Mouse (Mus musculus) c-Kit-positive CD71-negative TER-119-negative erythroid progenitor cells, embryonic 14.5 days (primary cell): ENCODE results near the gene Zswim3.
A peak's percentile ranks its signal among the peaks of the same experiment; 100 is the strongest.

Experiments used
- DNase-seq: peaks from one replicate; pipeline ENCODE4 v3.0.0-alpha.2; 2013; ENCODE audit warnings: low read depth

Gene Zswim3

DNA sequence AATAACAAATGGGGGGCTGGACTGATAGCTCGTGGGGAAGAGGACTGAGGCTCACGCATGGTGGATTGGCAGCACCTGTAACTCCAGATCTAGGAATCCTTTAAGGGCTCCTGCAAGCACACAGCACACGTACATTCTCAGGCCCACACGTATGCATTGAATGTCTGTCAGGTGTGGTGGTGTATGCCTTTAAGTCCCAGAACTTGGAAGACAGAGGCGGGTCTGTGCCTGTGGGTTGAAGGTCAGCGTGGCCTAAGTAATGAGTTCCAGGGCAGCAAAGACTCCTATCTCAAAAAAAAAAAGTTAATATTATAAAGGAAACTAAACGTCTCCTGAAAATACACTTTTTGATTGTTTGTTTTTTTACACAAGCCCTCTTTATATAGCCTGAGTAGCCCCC is 1.7 kb downstream of the Zswim3 start:
- no peak for DNase-seq

DNA sequence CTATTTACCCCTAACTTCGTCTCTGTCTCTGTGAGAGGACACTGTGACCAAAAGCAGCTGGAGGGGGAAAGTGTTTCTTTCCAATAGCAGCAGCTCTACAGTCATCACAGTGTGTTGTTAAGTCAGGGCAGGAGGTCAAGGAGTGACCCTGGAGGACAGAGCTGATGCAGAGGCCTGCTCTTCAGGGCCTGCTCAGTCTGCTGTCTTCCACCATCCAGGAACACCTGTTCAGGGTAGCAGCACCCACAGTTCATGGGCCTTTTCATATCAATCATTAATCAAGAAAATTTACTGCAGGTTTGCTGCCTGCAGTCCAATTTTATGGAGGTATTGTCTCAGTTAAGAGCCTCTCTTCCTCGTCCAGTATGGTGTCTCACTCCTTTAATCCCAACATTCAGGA is 8.7 kb downstream of the Zswim3 start:
- DNase-seq: no peak

DNA sequence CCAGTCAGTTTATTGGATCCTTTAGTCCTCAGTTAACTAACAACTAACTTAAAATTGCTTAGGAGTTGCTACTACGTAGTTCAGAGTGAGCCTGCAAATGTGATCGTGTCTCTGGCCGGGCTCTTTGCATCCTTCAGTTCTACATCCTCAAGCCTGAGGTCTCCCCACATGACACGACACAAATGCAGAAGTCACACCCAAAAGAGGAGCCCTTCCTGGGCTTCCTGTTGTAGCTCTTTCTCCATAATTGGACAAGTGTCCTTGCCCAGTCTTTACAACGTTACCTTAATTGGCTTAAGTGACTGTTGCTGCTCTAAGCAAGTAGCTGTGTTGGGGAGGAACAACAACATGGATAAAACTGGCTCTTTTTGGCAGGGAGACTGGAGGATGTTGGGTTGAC is 10.4 kb downstream of the Zswim3 start:
- DNase-seq: no peak

DNA sequence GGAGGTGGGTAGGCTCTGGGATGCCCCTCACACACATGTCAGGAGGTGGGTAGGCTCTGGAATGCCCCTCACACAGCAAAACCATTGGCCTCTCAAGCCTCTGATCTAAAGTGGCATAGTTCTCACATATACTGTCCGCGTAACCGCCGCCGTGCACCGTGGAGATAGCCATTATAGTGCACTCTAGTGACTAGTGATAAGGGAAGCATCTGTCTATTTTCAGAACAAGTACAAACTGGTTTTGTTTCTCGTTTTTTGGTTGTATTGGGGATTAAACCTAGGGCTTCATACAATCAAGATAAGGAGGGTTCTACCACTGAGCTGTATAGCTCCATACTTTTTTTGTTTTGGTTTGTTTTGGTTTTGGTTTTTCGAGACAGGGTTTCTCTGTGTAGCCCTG is 10.9 kb downstream of the Zswim3 start:
- DNase-seq: no peak

DNA sequence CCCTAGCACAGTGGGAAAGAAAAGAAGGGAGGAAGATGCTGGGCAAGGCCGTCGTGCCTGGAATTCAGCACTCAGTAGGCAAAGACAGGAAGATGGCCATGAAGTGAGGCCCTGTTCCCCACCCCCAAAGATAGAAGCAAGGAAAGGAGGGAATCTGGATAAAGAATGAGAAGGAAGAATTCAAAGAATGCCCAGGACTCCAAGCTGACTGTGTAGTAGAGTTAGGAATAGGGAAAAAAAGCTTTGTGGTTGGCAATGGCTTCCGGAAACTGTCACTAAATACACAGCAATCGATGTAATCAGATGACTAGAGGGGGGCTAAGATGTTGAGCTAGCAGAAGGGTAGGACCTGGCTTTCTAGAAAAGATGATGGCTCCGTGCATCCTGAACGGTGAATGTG is 12.3 kb downstream of the Zswim3 start:
- no peak for DNase-seq

DNA sequence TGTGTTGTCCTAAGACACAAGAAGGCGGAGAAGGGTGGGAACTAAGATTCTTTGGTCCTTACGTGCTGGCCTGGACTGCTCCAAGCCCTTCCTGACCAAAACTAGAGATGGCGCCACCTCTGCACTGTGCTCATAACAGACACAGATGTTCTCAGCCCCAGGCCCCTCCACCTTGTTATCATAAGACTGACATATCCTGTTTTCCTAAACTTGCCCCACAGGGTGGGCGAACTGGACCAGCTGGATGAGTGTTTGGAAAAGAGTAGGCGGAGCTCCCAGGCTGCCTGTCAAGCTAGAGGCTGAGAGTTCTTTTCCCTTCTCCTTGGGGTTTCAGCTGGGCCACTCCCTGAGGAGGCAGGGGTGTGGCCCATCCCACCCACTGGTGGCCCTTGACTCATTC is 12.8 kb downstream of the Zswim3 start:
- no peak for DNase-seq

DNA sequence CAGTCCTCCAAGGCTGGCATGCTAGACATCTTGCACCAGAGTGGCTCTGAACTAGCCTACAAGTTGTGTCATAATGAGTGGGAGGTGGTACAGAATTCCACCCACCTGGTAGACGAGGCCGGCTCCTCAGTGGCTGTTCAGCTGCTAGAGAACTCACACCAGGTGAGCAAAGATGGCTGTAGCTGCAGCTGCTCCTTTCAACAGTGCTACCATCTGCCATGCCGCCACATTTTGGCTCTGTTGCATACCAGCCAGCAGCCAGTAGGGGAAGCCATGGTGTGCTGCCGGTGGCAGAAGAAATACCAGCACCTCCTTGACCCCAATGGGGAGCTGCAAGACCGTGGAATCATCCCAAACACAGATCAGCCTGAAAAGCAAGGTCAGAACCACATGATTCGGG is 16.2 kb downstream of the Zswim3 start:
- no peak for DNase-seq

DNA sequence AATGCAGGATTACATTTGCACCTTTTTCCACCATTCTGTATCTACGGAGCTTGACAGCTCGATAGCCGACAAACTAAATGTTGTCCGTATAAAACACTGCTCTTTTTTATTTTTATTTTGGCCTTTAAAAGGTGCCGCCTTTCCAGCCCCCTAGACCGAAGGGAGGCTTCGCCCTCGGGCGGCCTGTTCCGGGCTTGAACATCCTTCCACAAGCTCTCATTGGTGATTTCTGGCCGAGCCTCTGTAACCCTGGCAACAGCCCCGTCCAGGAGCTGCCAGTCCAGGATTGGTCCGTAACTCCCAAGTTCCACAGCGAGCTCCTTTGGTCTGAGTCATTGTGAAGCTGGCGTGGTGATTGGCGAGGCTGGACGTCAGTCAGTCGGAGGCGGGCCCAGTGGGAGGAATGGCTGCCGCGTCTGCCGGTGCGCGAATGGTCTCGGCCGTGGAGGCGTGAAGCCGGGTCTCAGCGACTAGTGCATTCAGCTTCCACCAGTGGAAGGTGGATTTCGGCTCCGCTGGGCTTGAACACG is 17.8 kb downstream of the Zswim3 start, which contains the start of gene Zswim1:
TSS of gene Zswim1 (plus strand) at position 51 of the 530 bp plus-strand sequence.
- peak; percentile 98 for DNase-seq

DNA sequence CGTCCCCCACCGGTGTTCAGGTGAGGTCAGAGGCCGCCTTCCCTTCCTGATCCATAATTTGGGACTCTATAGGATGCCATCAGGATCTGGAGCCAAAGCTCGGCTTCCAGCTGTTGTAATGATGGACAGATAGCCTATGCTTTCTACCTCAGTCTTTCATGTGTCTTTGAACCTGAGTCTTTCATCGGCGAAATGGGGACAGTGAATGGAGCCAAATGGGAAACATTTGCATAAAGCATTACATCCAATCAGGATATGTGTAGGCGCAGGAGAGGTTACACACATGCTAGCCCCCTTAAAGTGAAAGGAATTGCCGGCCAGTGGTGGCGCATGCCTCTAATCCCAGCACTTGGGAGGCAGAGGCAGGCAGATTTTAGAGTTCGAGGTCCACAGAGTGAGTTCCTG is 18.3 kb downstream of the Zswim3 start:
- no peak for DNase-seq

DNA sequence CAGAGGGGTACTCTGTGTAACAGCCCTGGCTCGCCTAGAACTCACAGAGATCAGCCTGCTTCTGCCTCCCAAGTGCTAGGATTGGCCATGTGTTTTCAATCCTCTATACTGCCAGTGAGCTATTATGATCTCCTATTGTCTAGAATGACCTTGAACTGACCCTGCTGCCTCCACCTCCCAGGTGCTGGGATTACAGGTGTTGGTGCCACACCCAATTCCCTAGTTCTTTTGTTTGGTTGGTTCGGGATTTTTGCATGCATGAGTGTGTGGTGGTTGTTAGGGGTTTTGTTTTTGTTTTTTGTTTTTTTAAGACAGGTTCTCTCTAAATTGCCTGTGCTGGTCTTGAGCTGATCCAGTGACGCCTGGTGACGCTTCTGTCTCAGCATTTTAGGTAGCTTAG is 19.1 kb downstream of the Zswim3 start:
- no peak for DNase-seq

DNA sequence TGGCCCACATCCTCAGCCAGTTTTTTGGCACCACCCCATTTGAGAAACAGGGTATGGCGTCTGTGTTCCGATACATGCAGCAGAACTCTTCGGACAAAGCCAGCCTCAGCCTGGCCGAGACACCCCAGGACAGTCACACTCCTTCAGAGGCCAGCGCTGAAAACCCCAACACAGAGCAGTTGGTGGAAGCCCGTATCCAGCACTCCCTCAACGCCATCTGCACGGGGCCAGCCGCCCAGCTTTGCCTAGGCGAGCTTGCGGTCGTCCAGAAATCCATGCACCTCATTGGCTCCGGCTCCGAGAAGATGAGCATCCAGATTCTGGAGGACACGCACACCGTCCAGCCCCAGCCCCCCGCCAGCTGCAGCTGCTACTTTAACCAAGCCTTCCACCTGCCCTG is 20.6 kb downstream of the Zswim3 start:
- no peak for DNase-seq

DNA sequence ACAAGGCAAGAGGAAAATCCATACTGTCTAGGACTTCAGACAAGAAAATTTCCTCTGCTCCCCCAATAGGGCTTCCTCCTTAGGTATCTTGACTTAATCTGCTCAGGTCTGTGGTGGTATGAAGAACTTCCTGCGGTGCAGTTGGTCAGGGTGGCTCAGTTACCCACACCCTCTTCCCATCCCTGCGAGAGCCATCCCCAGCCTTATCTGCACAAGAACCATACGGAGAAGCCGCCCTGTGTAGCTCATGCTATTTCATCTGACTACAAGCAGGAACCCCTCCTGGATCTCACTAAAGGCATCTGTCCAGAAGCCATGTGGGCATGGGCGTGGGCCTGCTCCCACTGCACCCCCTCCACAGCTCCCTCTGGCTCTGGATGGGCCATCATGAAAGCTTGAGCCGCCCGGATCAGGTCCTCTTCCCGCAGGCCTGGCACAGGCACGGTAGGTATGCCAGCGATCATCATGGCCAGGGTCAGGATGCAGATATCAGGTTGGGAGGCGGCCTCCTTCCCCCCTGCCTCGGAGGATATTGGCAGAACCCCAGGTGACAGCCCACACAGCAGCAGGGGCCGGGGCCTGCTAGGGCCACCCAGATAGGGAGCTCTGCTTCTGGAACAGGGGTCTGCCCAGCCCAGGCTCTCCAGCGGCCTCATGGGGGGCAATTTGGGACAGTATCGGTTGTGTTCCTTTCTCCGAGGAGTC is 22.4 kb downstream of the Zswim3 start:
- DNase-seq: no peak

DNA sequence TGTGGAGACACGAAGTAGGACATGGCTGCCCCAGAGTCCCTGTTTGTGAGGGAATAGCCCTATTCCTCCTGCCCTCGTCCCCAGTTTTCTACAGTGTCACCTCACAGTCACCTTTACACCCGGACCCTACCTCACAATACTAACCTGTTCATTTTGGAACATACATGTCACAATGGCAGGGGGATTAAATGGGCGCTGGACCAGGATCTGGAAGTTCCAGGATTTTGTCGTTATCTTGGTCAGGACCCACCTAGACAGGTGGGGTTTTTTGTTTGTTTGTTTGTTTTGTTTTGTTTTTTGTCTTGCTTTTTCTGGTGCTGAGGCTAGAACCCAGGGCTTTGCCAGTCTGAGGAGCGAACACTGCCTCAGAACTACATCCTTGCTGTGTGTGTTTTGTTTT is 23.5 kb downstream of the Zswim3 start, which contains the start of gene Spata25:
TSS of gene Spata25 (minus strand) at position 101 of the 400 bp plus-strand sequence.
- DNase-seq: no peak

DNA sequence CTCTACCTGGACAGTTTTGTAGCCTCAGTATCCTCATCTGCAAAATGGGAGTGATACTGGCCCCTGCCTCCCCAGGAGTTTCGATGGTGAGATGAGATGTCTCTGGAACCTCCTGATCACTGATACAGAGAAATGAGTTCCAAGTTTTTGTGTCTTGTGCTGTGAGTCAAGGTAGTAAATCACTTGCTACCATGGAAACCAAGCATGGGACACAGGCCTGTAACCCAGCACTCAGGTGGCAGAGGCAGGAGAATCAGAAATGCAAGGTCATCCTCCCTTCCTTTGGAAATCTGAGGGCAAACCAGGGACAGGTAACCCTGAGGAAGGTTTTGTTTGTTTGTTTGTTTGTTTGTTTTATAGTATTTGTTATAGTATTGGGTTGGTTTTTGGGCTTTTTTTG is 24.2 kb downstream of the Zswim3 start:
- no peak for DNase-seq

DNA sequence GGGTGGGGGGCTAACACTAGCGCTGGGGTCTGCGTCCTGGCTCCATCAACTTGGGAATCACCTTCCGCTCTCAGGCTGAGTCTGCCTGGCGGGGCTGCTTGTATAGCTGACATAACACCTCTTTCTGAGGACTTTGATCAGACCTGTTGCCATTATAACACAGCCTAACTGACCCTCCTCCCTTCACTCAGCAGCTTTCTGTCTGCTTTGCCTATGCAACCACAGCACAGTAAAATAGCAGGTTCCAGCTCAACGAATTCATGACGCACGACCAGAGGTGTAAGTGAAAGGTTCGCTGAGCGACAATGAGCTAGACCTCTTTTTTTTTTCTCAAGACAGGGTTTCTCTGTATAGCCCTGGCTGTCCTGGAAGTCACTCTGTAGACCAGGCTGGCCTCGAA is 26.1 kb downstream of the Zswim3 start:
- no peak for DNase-seq

DNA sequence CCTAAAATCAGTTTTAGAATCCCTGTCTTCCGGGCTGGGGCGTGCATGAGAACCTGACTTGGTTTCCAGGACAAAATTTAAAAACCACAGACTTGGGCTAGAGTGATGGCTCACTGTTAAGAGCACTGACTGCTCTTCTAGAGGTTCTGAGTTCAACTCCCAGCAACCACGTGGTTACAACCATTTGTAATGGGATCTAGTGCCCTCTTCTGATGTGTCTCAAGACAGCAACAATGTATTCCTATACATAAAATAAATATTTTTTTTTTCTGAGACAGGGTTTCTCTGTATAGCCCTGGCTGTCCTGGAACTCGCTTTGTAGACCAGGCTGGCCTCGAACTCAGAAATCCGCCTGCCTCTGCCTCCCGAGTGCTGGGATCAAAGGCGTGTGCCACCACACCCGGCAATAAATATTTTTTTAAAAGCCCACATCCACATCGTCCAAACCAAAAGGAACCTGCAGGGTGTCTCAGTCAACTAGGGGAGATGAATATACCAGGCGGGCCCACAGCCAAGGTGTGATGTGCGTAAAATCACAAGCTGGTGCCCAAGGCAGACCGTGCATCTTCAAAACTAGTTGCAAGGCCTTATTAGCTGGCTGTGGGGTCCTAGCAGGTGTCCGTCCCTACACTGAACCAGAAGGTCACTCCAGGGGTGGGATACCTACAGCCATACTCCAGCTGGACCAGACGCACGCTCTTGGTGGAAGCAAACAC is 27.3 kb downstream of the Zswim3 start:
- DNase-seq: no peak

DNA sequence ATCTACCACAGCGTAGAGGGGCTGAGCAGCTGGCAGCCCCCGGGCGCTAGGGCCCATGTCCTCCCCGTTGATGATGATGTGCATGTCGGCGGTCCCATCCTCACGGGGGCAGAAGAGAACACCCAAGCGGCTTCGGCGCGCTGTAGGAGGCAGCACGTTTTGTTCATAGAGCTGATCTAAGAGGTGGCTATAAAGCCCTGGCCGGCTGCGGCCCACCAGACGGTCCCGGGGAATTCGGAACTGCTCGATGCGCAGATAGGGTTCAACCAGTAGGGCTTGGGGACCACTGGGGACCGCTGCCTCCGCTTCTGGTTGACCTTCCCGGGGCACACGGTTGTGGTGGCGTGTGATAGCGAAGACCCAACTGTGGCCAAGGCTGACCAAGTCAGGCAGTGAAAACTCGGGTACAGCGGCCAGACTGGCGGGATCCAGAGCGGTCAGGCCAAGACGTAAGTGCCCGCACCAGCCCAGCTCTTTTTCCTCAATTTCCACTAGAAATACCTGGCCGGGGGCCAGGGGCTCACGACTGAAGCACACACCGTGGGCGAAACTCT is 27.9 kb downstream of the Zswim3 start, which contains the start of gene Ctsa:
TSS of gene Ctsa (plus strand) at position 126 of the 554 bp plus-strand sequence.
- DNase-seq: peak; percentile 72

DNA sequence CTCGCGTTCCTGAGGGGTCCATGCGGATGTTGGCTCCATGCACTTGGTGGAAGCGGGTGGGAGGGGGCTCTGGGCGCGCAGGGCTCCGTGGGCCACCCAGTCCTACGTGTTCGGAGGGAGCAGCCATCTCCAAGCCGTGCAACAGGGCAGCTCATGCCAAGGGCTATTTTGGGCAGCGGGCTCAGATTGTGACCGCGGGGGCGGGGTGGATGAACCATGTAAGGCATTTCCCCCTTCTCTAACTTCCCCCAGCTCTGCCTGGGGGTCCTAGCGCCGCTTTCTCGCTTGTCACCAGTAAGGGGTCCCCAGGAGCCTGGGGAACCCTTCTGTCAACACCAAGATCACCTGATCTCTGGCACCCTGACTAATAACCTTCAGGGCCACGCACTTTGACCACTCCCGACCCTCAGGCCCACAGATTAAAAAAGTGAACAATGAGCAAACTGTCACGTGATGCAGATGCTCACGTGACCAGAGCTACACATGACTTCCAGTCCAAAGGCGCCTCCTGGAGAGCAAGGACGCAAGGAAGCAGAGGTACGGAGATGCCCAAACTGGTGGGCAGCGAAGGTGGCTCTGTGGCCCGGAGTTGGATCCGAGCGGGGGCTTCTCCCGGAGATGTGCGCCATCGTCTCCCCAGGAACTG is 28.5 kb downstream of the Zswim3 start, which contains the start of gene Neurl2:
TSS of gene Neurl2 (minus strand) at position 143 of the 646 bp plus-strand sequence.
- peak; percentile 92 for DNase-seq

DNA sequence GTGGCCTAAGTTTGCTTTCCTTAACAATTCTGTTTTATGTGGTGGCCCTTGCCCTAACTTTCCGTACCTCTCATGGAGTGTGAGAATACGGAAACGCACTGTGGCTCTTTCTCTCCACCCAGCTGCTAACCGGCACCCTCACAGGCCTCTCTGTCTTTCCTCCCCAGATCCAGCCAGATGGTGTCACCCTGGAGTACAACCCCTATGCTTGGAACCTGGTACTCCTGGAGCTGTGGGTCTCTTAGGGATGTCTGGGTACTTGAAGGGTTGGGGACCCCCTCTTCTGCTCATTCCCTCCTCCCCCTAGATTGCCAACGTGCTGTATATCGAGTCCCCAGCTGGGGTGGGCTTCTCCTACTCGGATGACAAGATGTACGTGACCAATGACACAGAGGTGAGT is 29.6 kb downstream of the Zswim3 start:
- DNase-seq: no peak

DNA sequence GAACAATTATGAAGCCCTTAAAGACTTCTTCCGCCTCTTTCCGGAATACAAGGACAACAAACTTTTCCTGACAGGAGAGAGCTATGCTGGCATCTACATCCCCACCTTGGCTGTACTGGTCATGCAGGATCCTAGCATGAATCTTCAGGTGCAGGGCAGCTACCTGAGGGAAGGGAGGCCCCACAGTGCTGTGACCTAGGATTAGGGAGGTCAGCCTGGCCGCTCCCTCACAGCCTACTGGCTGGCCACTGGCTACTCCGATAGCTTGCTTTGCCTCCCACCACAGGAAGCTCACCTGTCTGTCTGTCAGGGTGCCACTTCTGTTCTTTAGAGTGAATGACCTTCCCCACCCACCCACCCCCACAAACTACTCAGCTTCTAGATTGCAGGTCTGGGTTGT is 30.3 kb downstream of the Zswim3 start:
- DNase-seq: no peak

DNA sequence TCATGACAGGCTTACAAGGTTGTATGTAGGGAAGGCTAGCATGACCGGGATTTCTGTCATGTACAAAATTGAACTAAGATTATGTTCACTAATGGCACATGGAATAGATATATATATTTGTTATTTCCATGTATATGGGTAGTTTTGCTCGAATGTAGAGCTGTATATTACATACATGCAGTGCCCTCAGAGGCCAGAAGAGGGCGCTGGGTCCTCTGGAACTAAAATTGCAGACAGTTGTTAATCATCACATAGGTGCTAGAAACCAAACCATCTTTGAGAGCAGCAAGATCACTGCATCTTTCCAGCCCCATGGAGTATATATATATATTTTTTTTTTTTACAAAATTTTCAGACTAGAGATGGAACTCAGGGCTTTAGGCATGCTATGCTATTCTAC is 40.9 kb downstream of the Zswim3 start:
- DNase-seq: no peak

DNA sequence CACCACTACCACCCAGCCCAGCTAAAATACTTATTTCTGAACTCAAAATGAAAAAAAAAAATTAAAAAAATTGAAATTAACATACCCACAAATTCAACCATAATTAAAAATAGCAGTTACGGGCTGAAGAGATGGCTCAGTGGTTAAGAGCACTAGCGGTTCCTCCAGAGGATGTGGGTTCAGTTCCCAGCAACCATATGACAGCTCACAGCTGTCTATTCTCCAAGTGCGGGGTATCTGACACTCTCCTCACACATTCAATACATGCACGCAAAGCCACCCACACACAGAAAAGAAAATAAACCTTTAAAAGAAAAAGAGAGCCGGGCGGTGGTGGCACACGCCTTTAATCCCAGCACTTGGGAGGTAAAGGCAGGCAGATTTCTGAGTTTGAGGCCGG is 45.2 kb downstream of the Zswim3 start:
- no peak for DNase-seq
